Mouse (Mus musculus) liver, postnatal 0 days (tissue): ENCODE measurements around the gene Asic3.

Experiments used
- CTCF ChIP-seq: sonication (generic); IDR thresholded peaks from 2 replicates; pipeline ENCODE4 v1.5.1; 2016; ENCODE audit warnings: antibody characterized with exemption, low read depth
- EP300 ChIP-seq: IDR thresholded peaks from 2 replicates; pipeline ENCODE4 v1.6.1; 2016; ENCODE audit warnings: antibody characterized with exemption, low read depth, mild to moderate bottlenecking

DNA sequence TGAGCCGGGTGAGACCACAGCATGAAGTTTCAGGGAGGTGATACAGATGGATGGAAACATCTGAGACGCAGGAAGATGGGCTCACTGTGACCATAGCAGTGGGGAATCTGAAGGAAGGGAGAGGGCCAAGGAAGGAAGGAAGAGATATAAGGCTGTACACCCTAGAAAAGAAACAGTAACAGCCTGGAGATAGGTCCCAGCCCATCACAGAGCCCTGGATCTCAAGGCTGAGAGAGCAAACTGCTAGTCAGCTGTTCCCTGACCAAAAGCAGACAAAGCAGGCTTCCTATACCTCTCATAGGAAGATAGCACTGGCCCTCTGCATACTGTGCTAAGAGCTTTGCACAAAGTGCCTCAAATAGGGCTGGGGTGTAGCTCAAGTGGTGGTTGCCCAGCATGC, 34.5 kb upstream of the Asic3 start:
- TF ChIP-seq EP300 = no peak
- no peak for TF ChIP-seq CTCF
